ENCODE assay signal across 9 mouse cellular contexts in genomic region chr11:103997385-103997784, GRCm38 (mm10). TPM values are rescaled to one million over a fixed set of nuclear protein-coding genes. Genes with fewer than 3 reads are reported as not detected.
DNase-seq lines count a peak whose midpoint lies in the region; ATAC-seq lines count a peak whose summit lies in the region.
"Had no signal": no experiment of that assay in that cellular context is flagged by ENCODE, and none has a peak within 500 bp of the region (broad histone marks: within the 10 kb centered on the region; RNA-seq: fewer than 3 reads in every experiment).

No protein-coding gene starts in this region.

- no peak overlapping the region for H3K9ac ChIP-seq in hindbrain, embryonic 13.5 days
- H3K9ac ChIP-seq in neural tube, embryonic 11.5 days (ENCODE audit: low read length): no peak overlapping the region
- H3K9ac ChIP-seq: embryonic facial prominence, embryonic 15.5 days had no signal

- ATAC-seq in hindbrain, embryonic 13.5 days (ENCODE audit: low FRiP score): no peak
- ATAC-seq in neural tube, embryonic 11.5 days (ENCODE audit: insufficient read depth, low FRiP score, low TSS enrichment): no peak

- intact Hi-C loops in left cerebral cortex, postnatal 10 days (cut with DNase I): no loop called here

- no peak overlapping the region for H3K4me3 ChIP-seq in hindbrain, embryonic 10.5 days
- no peak overlapping the region for H3K4me3 ChIP-seq in hindbrain, embryonic 13.5 days
- H3K4me3 ChIP-seq in neural tube, embryonic 11.5 days (ENCODE audit: low read depth, low read length): no peak overlapping the region
- H3K4me3 ChIP-seq: embryonic facial prominence, embryonic 15.5 days had no signal

- no peaks in the 10 kb centered on the region for H3K4me1 ChIP-seq in hindbrain, embryonic 10.5 days (replicated peaks)
- H3K4me1 ChIP-seq in hindbrain, embryonic 13.5 days (replicated peaks): 0 out of 2 replicates have a peak, but pooled peaks cover 3% of the 10 kb centered on the region
- H3K4me1 ChIP-seq in neural tube, embryonic 11.5 days (ENCODE audit: control insufficient read depth, insufficient read depth, low read length): no peaks in the 10 kb centered on the region
- H3K4me1 ChIP-seq: embryonic facial prominence, embryonic 15.5 days had no signal

- DNase-seq in hindbrain, embryonic 10.5 days (ENCODE audit: low spot score): peak; percentile 73
- DNase-seq in adipocyte (ENCODE audit: low spot score): peak; percentile 79
- DNase-seq in cerebellum, postnatal 4 days (ENCODE audit: low spot score in 2 of 2): peak; percentile 77 to 81
- DNase-seq in heart, postnatal 4 days: peak; percentile 66
- peak; percentile 64 to 81 for DNase-seq in left cerebral cortex, postnatal 10 days (ENCODE audit: extremely low spot score in 1 of 2, low spot score in 2 of 2)
- peak; percentile 73 for DNase-seq in neural tube, embryonic 11.5 days (ENCODE audit: low spot score)
- DNase-seq in telencephalon, adult 2 months (ENCODE audit: low read depth, low spot score): peak; percentile 60

- WGBS in hindbrain, embryonic 10.5 days: 16% methylated on average over 5 of the region's 5 CpGs
- WGBS in hindbrain, embryonic 13.5 days: 20% methylated on average over 5 of the region's 5 CpGs
- 12% methylated on average over 5 of the region's 5 CpGs for WGBS in neural tube, embryonic 11.5 days

- no peaks in the 10 kb centered on the region for H3K9me3 ChIP-seq in hindbrain, embryonic 10.5 days
- H3K9me3 ChIP-seq in hindbrain, embryonic 13.5 days: no peaks in the 10 kb centered on the region
- H3K9me3 ChIP-seq in neural tube, embryonic 11.5 days (ENCODE audit: control insufficient read depth, low read length): no peaks in the 10 kb centered on the region
- H3K9me3 ChIP-seq: embryonic facial prominence, embryonic 15.5 days had no signal

- no peaks in the 10 kb centered on the region for H3K36me3 ChIP-seq in hindbrain, embryonic 10.5 days
- H3K36me3 ChIP-seq in hindbrain, embryonic 13.5 days: no peaks in the 10 kb centered on the region
- no peaks in the 10 kb centered on the region for H3K36me3 ChIP-seq in neural tube, embryonic 11.5 days (ENCODE audit: control insufficient read depth, insufficient read depth, low read length)
- H3K36me3 ChIP-seq: embryonic facial prominence, embryonic 15.5 days had no signal

- no peaks in the 10 kb centered on the region for H3K27me3 ChIP-seq in hindbrain, embryonic 10.5 days (ENCODE audit: insufficient read depth, poor library complexity, severe bottlenecking)
- no peaks in the 10 kb centered on the region for H3K27me3 ChIP-seq in hindbrain, embryonic 13.5 days
- H3K27me3 ChIP-seq in neural tube, embryonic 11.5 days (ENCODE audit: control insufficient read depth, insufficient read depth, low read length): no peaks in the 10 kb centered on the region
- H3K27me3 ChIP-seq: embryonic facial prominence, embryonic 15.5 days had no signal

- H3K4me2 ChIP-seq in hindbrain, embryonic 13.5 days: no peak overlapping the region
- H3K4me2 ChIP-seq in neural tube, embryonic 11.5 days (ENCODE audit: low read depth): no peak overlapping the region
- H3K4me2 ChIP-seq: embryonic facial prominence, embryonic 15.5 days had no signal

- no peak overlapping the region for H3K27ac ChIP-seq in hindbrain, embryonic 10.5 days
- H3K27ac ChIP-seq in hindbrain, embryonic 13.5 days: no peak overlapping the region
- H3K27ac ChIP-seq in neural tube, embryonic 11.5 days (ENCODE audit: low read depth, low read length): no peak overlapping the region
- H3K27ac ChIP-seq: embryonic facial prominence, embryonic 15.5 days had no signal

RNA-seq across cellular contexts. Expression of gene Arf2, which starts 30.8 kb away (rescaled TPM):
- 99.1 and 116 TPM in 2 replicates for polyA plus RNA-seq in hindbrain, embryonic 10.5 days (2016; fragmentation: Nextera tagmentation; extraction: Ambion mirVana)
- polyA plus RNA-seq in hindbrain, embryonic 13.5 days (2015; fragmentation: Nextera tagmentation; extraction: Ambion mirVana): 181 and 195 TPM in 2 replicates
- total RNA-seq in heart, postnatal 4 days (2021): 10 to 100 TPM; 72.7 to 73.3 TPM
- 10 to 100 TPM; 86.5 to 93.9 TPM for total RNA-seq in left cerebral cortex, postnatal 10 days (2021)
- 130 and 133 TPM in 2 replicates for polyA plus RNA-seq in neural tube, embryonic 11.5 days (2014; fragmentation: Nextera tagmentation; extraction: Ambion mirVana)

RNA-seq across cellular contexts. Expression of gene Nsf, which starts 43.5 kb away (rescaled TPM):
- polyA plus RNA-seq in hindbrain, embryonic 10.5 days (2016; fragmentation: Nextera tagmentation; extraction: Ambion mirVana): 53.1 and 54.3 TPM in 2 replicates
- 128 and 133 TPM in 2 replicates for polyA plus RNA-seq in hindbrain, embryonic 13.5 days (2015; fragmentation: Nextera tagmentation; extraction: Ambion mirVana)
- 10 to 100 TPM; 39.7 to 45.2 TPM for total RNA-seq in heart, postnatal 4 days (2021)
- total RNA-seq in left cerebral cortex, postnatal 10 days (2021): 100 to 1,000 TPM; 654 to 692 TPM
- polyA plus RNA-seq in neural tube, embryonic 11.5 days (2014; fragmentation: Nextera tagmentation; extraction: Ambion mirVana): 65.4 and 68.1 TPM in 2 replicates
